13 mouse cellular contexts compared by ENCODE assay signal in the genomic region with DNA sequence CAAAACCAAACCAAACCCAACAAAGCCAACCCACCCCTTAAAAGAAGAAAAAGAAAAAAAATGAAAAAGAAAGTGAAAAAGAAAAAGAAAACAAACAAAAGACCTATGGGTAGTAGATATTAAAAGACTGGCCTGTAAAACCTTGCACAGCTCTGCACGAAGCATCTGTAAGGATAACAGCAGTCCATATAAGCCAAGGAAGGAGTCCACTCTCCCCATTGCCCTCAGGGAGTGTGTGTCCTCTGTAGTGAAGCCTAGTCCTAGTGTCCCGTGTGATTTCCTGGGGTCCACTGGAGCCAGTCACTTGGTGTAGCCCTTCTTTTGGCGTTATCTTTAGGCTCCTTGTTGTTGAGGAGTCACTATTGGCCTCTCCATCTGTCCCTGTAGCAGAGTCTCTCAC. TPM values are rescaled to one million over a fixed set of nuclear protein-coding genes. Genes with fewer than 3 reads are reported as not detected.
"Had no signal": no experiment of that assay in that cellular context is flagged by ENCODE, and none has a peak within 500 bp of the region (broad histone marks: within the 10 kb centered on the region; RNA-seq: fewer than 3 reads in every experiment).

No protein-coding gene starts in this region.

RNA-seq across cellular contexts. Expression of gene Duxf3, which starts 2.5 kb away (rescaled TPM):
- polyA plus RNA-seq: neural tube, embryonic 12.5 days; neural tube, embryonic 13.5 days; neural tube, embryonic 14.5 days; neural tube, embryonic 15.5 days; small intestine, adult 2 months; spleen, adult 2 months; stomach, embryonic 14.5 days; stomach, embryonic 15.5 days; stomach, embryonic 16.5 days; stomach, postnatal 0 days; thymus, adult 2 months; thymus, postnatal 0 days; urinary bladder, adult 2 months had no signal

RNA-seq across cellular contexts. Expression of gene AW822073, which starts 5.3 kb away (rescaled TPM):
- polyA plus RNA-seq: neural tube, embryonic 12.5 days; neural tube, embryonic 13.5 days; neural tube, embryonic 14.5 days; neural tube, embryonic 15.5 days; small intestine, adult 2 months; spleen, adult 2 months; stomach, embryonic 14.5 days; stomach, embryonic 15.5 days; stomach, embryonic 16.5 days; stomach, postnatal 0 days; thymus, adult 2 months; thymus, postnatal 0 days; urinary bladder, adult 2 months had no signal

RNA-seq across cellular contexts. Expression of gene Gm4981, which starts 6.5 kb away (rescaled TPM):
- polyA plus RNA-seq: neural tube, embryonic 12.5 days; neural tube, embryonic 13.5 days; neural tube, embryonic 14.5 days; neural tube, embryonic 15.5 days; small intestine, adult 2 months; spleen, adult 2 months; stomach, embryonic 14.5 days; stomach, embryonic 15.5 days; stomach, embryonic 16.5 days; stomach, postnatal 0 days; thymus, adult 2 months; thymus, postnatal 0 days; urinary bladder, adult 2 months had no signal
